Mouse (Mus musculus): ENCODE measurements around the gene Ipo7.

- TF ChIP-seq GATA1 (IDR thresholded peaks at IDR 0.05; ENCODE audit: borderline replicate concordance, low read length) (no peak), FLI1 (IDR thresholded peaks at IDR 0.05; ENCODE audit: low read length) (no peak)
These were observed 19.7 kb upstream of the Ipo7 start for GRCm38 (mm10) chr7:109998388-109998787.
